Mouse (Mus musculus) ovary, postnatal 36 days (tissue): ENCODE data around the gene Lingo4.

ENCODE experiments used
- DNase-seq: peaks from one replicate; pipeline ENCODE4 v3.0.0; 2022; ENCODE audit warnings: low spot score, mixed read lengths

Lingo4 gene

DNA sequence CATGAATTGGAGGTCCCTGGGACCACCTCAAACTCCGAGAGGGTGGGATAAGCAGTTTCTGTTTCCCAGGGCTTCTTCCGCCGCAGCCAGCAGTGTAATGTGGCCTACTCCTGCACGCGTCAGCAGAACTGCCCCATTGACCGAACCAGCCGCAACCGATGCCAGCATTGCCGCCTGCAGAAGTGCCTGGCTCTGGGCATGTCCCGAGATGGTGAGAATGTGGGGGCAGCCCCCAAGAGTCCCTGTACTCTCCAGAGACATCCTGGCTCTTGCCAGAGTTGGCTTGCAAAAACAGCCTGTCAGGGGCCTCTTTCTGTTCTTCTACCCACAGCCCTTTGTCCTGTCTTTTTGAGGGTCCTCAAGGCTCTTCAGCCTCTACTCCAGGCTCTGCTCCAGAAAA, 10.9 kb upstream of the Lingo4 start:
- DNase-seq = no peak

GRCm38 (mm10) chr3:94388047-94388446, 10.3 kb upstream of the Lingo4 start:
- no peak for DNase-seq

DNA sequence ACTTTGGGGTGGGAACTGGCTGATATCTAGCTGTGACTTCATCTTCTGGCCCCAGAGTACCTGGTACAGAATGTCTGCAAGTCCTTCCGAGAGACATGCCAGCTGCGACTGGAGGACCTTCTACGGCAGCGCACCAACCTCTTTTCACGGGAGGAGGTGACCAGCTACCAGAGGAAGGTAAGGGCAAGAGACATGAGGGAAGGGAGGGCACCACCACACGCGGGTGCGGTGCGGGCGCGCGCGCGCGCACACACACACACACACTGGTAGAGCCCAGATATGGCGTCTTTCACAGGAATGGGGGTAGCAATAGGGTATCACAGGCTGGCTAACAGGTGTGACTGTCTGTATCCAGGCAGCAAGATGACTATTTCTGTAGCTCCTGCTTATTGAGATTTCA, 8.9 kb upstream of the Lingo4 start:
- no peak for DNase-seq

DNA sequence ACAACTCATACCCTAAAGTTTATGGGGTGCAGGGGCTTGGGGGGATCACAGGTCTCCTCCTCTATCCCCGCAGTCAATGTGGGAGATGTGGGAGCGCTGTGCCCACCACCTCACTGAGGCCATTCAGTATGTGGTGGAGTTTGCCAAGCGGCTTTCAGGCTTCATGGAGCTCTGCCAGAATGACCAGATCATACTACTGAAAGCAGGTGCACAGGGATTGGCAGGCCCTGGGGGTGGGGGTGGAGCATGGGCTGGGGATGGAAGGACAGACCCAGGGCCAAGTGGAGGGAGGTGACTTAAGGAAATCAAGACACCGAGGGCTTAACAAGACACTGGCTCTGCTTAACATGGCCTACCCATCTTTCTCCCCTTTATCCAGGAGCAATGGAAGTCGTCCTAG, 7.3 kb upstream of the Lingo4 start:
- no peak for DNase-seq

DNA sequence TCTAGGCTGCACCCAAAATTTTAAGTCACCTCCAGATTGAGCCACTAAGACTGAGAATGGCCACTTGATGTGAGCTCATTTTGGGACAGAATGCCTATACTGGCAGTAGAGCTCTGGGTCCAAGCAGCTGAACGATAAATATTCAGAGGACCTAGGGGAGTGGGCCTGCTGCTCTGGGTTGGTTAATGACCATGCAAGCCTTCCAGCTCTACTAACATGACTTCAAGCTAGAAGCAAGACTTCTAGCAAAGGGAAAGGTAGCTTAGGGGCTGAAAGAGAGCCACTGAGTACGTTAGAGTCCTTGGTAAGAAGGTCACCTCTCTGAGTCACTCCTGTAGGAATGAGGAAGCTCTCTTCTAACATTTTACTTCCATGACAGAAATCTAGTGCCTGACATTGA, 6.2 kb upstream of the Lingo4 start:
- DNase-seq = no peak

GRCm38 (mm10) chr3:94393049-94393448, 5.3 kb upstream of the Lingo4 start:
- no peak for DNase-seq

- DNase-seq = no peak
Measured at GRCm38 (mm10) chr3:94396336-94396735, 2.0 kb upstream of the Lingo4 start.

GRCm38 (mm10) chr3:94396851-94397250, 1.5 kb upstream of the Lingo4 start:
- no peak for DNase-seq

DNA sequence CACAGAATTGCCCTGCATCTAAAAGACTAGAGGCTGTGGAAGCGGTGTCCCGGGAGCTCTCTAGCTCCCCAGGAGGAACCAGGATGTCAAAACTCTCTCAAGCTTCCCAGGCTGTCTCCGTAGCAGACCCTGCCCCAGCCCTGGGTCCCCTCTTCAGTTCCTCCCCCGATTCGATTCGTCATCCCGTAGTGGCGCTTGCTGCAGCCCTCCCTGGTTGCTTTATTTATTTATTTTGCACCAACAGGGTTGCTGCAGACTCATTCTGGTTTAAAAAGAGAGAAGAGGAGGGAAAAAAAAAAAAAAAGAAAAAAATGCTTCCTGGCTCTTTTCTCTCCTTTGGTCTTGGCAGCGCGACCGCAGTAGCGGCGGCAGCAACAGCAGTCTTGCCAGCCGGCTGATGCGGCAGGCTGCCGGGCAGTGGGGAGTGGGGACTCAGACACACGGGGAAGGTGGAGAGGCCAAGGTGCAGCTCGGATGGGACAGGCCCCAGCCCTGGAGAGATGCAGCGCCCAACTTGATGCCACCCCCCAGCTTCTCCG, 695 bp downstream of the Lingo4 start:
- DNase-seq = no peak

GRCm38 (mm10) chr3:94399663-94400310, 1.5 kb downstream of the Lingo4 start:
- DNase-seq = no peak

DNA sequence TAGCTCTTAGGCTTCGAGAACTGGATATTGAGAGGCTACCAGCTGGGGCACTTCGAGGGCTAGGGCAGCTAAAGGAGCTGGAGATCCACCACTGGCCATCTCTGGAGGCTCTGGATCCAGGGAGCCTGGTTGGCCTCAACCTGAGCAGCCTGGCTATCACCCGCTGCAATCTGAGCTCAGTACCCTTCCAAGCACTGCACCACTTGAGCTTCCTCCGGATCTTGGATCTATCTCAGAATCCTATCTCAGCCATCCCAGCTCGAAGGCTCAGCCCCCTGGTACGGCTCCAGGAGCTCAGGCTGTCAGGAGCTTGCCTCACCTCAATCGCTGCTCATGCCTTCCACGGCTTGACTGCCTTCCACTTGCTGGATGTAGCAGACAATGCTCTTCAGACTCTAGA, 4.1 kb downstream of the Lingo4 start:
- no peak for DNase-seq

- DNase-seq = no peak
Measured at GRCm38 (mm10) chr3:94404366-94405054, 6.2 kb downstream of the Lingo4 start.

GRCm38 (mm10) chr3:94405561-94405960, 7.2 kb downstream of the Lingo4 start:
- no peak for DNase-seq

GRCm38 (mm10) chr3:94412530-94412929, 14.2 kb downstream of the Lingo4 start:
- no peak for DNase-seq

GRCm38 (mm10) chr3:94413031-94413679, 14.8 kb downstream of the Lingo4 start, which contains the start of gene Tdrkh:
Tdrkh (plus strand) TSS chr3:94413273.
- peak; percentile 91 for DNase-seq

DNA sequence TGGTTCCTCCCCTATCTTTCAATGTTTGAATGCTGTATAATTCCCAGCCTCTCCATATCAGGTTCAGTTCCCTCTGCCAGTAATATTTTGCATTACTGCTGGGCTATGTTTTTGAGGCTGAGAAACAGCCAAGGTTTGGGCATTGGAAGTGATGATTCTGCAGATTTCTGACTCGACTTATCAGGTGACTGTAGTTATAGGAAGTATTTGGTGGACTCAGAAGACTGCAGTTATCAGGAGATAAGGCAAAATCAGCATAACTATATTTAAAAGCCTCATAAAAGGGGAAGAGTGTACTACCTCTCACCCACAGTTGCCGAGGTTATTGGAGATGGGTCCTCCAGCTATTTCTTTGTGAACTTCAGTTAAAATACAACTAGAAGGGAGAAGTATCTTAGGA, 32.7 kb downstream of the Lingo4 start:
- DNase-seq = no peak

- DNase-seq = no peak
Measured at GRCm38 (mm10) chr3:94434305-94434704, 36.0 kb downstream of the Lingo4 start.

DNA sequence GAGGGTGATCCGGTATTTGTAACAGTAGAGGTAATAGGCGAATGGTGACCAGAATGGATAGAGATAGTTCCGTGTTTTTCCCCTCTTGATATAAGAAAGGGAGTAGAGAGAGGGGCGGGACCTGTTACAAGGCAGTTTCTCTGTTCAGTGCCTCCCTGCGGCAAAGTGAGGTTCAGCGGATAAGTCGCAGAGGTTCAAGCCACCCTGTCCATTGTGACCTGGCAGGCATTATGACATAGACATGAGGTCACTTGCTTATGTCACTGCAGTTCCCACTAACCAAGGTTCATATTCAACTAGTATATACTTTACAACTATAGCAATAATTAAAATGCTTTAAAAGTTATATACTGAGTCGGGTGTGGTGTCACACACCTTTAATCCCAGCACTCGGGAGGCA, 38.1 kb downstream of the Lingo4 start:
- no peak for DNase-seq

GRCm38 (mm10) chr3:94441182-94441581, 42.9 kb downstream of the Lingo4 start:
- no peak for DNase-seq

DNA sequence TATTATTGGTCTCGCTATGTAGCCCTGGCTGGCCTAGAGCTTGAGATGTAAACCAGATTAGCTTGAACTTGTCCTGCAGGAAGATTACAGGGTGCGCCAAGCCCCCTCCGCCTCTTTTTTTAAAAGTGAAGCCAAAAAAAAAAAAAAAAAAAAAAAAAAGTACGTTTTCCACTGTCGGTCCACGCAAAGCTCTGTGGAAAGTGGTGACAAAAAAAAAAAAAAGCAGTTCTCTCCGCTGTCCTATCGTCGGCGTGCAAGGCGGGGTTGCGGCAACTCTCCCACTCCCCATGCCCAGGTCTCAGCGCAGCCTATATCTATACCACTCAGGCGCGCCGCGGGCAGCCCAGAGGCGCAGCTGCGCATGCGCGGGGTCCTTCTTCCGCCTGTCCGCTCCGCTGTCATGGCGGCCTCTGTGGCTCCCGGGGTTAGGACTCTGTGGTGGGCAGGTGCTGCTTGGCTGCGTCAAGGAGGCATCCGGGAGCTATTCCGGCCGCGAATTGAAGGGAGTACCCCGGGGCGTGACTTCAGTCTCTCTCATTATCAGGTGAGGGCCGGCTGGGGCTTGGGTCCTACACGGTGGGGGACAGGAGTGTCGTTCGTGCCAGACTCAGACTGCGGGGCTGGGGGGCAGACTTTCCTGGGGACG, 44.8 kb downstream of the Lingo4 start, which contains the start of gene Mrpl9:
Mrpl9 (plus strand) TSS at position 368 of the 646 bp plus-strand sequence.
- DNase-seq = peak; percentile 96

DNA sequence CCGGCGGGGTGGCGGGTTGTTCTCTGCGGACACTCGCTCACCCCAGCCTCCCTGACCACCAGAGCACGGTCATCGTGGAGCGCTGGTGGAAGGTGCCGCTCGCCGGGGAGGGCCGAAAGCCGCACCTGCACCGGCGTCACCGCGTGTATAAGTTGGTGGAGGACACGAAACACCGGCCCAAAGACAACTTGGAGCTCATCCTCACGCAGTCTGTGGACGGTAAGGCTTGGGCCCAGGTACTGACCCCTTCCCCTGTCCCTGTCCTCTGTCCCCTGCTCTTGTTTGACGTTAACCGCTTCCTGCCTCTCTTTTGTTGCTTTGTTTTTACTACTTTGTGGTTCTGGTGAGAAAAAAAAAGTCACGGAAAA, 45.3 kb downstream of the Lingo4 start, which contains the start of gene Oaz3:
Oaz3 (minus strand) TSS at position 319 of the 368 bp plus-strand sequence.
- no peak for DNase-seq

- DNase-seq = no peak
Measured at GRCm38 (mm10) chr3:94449377-94449776, 51.1 kb downstream of the Lingo4 start.
